Mouse (Mus musculus) C2C12 (cell line): ENCODE data around the gene Znrf3. TPM values are rescaled to one million over a fixed set of nuclear protein-coding genes. Genes with fewer than 3 reads are reported as not detected.

ENCODE experiments used
- H3K27me3 ChIP-seq: one replicate; pipeline ENCODE4 v1.6.1; 2011; ENCODE audit not compliant: control insufficient read depth, insufficient read depth, insufficient read length
- H3K36me3 ChIP-seq: one replicate; pipeline ENCODE4 v1.6.1; 2011; ENCODE audit not compliant: control insufficient read depth, insufficient read depth
- H3K4me3 ChIP-seq: one replicate; pipeline ENCODE4 v1.5.1; 2011; ENCODE audit warnings: mild to moderate bottlenecking, control low read depth; ENCODE audit not compliant: poor library complexity, insufficient read depth, severe bottlenecking
- H3K79me2 ChIP-seq: one replicate; pipeline ENCODE4 v1.6.1; 2011; ENCODE audit not compliant: control insufficient read depth, insufficient read depth
- H3K79me3 ChIP-seq: one replicate; pipeline ENCODE4 v1.6.1; 2011; ENCODE audit warnings: low read depth, control low read depth
- H3ac ChIP-seq: one replicate; pipeline ENCODE3; 2011; ENCODE audit warnings: low read depth; ENCODE audit not compliant: control insufficient read depth, insufficient read length
- CEBPB ChIP-seq: IDR thresholded peaks from one replicate; pipeline ENCODE4 v1.6.1; 2011; ENCODE audit warnings: low read depth, mild to moderate bottlenecking, control low read depth, moderate library complexity
- CTCF ChIP-seq: IDR thresholded peaks from one replicate; pipeline ENCODE4 v1.5.1; 2011; ENCODE audit not compliant: control insufficient read depth, insufficient read depth, insufficient read length
- FOSL1 ChIP-seq: IDR thresholded peaks from one replicate; pipeline ENCODE4 v1.8.0; 2011; ENCODE audit warnings: mild to moderate bottlenecking, low read length; ENCODE audit not compliant: poor library complexity, insufficient read depth, severe bottlenecking
- MAX ChIP-seq: IDR thresholded peaks from one replicate; pipeline ENCODE4 v1.6.1; 2011; ENCODE audit warnings: mild to moderate bottlenecking, control low read depth
- MYOD1 ChIP-seq: IDR thresholded peaks from one replicate; pipeline ENCODE4 v1.6.1; 2011; ENCODE audit warnings: low read depth; ENCODE audit not compliant: control insufficient read depth, insufficient read length
- MYOG ChIP-seq: IDR thresholded peaks from one replicate; pipeline ENCODE4 v1.6.1; 2011; ENCODE audit not compliant: control insufficient read depth, insufficient read length; ENCODE audit errors: extremely low read depth
- USF1 ChIP-seq: IDR thresholded peaks from one replicate; pipeline ENCODE4 v1.6.1; 2011; ENCODE audit warnings: low read depth, mild to moderate bottlenecking, control low read depth, moderate library complexity
- polyA plus RNA-seq: library from polyadenylated mRNA; unstranded; fragments of >200 nt; fragmentation: generic; extraction: Trizol; gene quantifications from one replicate; pipeline ENCODE4 v1.2.1, GENCODE M21; 2012; ENCODE audit warnings: missing spikeins

Znrf3 gene
- polyA plus RNA-seq, 1 experiment: 4.0 TPM

- H3ac ChIP-seq: no peak overlapping the region
- TF ChIP-seq CEBPB (no peak), MAX (no peak), CTCF (no peak), FOSL1 (no peak), MYOG (no peak), USF1 (no peak), MYOD1 (no peak)
- peaks cover 36% of the 10 kb centered on the region for H3K36me3 ChIP-seq
- peaks cover 12% of the 10 kb centered on the region for H3K79me2 ChIP-seq
- no peaks in the 10 kb centered on the region for H3K27me3 ChIP-seq
- no peak overlapping the region for H3K4me3 ChIP-seq
- H3K79me3 ChIP-seq: no peaks in the 10 kb centered on the region
These were observed 204.6 kb downstream of the Znrf3 start for GRCm38 (mm10) chr11:5239706-5240690.

Other genes with a start within 250 kb of the Znrf3 start
- gene Kremen1, start 183.3 kb downstream of the Znrf3 start, polyA plus RNA-seq: 43.5 TPM
- gene Xbp1, start 75.8 kb upstream of the Znrf3 start, polyA plus RNA-seq: 62.4 TPM
- 7.7 TPM for gene Ccdc117, start 97.3 kb upstream of the Znrf3 start, polyA plus RNA-seq
- not detected for gene Ankrd36, start 124.8 kb upstream of the Znrf3 start, polyA plus RNA-seq